Mouse (Mus musculus): ENCODE measurements at regions not wholly inside any gene's neighbourhood (a gene's known extent, or its start where the extent isn't known, plus 50 kb on each side); places are given as distances from the start of the nearest gene placed in this dataset.
A peak's percentile ranks its signal among the peaks of the same experiment; 100 is the strongest.

GRCm38 (mm10) chr1:176683146-176683545 lies 130.7 kb downstream of the Cep170 start:
- H3K9ac ChIP-seq (ENCODE audit: low read length) = no peak overlapping the region
- WGBS = 47% methylated on average over 6 of the region's 6 CpGs

GRCm38 (mm10) chr1:176681971-176682370 lies 131.9 kb downstream of the Cep170 start:
- Histone ChIP-seq H3K4me1 (ENCODE audit: control insufficient read depth in 2 of 2, insufficient read depth in 2 of 2, low read length in 2 of 2) (no peaks in the 10 kb centered on the region; a peak in 1 of 4 replicates), H3K9ac (ENCODE audit: low read length) (no peak overlapping the region), H3K36me3 (ENCODE audit: control insufficient read depth, insufficient read depth, low read length) (no peaks in the 10 kb centered on the region), H3K27ac (replicated peaks in 1 of 2; ENCODE audit: control insufficient read depth in 1 of 2, insufficient read depth in 1 of 2, low read depth in 2 of 2, low read length in 2 of 2) (no peak overlapping the region), H3K9me3 (ENCODE audit: control insufficient read depth, low read length) (no peaks in the 10 kb centered on the region; the same call in 1 of the 2 replicates), H3K27me3 (ENCODE audit: control insufficient read depth, insufficient read depth, low read length) (no peaks in the 10 kb centered on the region), H3K4me2 (ENCODE audit: low read length) (no peak overlapping the region), H3K4me3 (ENCODE audit: control insufficient read depth in 1 of 2, insufficient read depth in 1 of 2, low read depth in 1 of 2, low read length in 2 of 2) (no peak overlapping the region)
- 58% methylated on average over 8 of the region's 8 CpGs for WGBS
- no peak for ATAC-seq (ENCODE audit: insufficient number of reproducible peaks, insufficient read depth, low FRiP score, low read depth)

More at GRCm38 (mm10) chr1:176683146-176683545, 130.7 kb downstream of the Cep170 start:
- no peaks in the 10 kb centered on the region; a peak in 1 of 4 replicates for H3K4me1 ChIP-seq (ENCODE audit: control insufficient read depth in 2 of 2, insufficient read depth in 2 of 2, low read length in 2 of 2)
- H3K27me3 ChIP-seq (ENCODE audit: control insufficient read depth, insufficient read depth, low read length) = no peaks in the 10 kb centered on the region
- H3K36me3 ChIP-seq (ENCODE audit: control insufficient read depth, insufficient read depth, low read length) = no peaks in the 10 kb centered on the region
- no peak overlapping the region for H3K4me2 ChIP-seq (ENCODE audit: low read length)
- no peak for ATAC-seq (ENCODE audit: insufficient number of reproducible peaks, insufficient read depth, low FRiP score, low read depth)
- no peaks in the 10 kb centered on the region for H3K9me3 ChIP-seq (ENCODE audit: control insufficient read depth, low read length)
- H3K27ac ChIP-seq (replicated peaks in 1 of 2; ENCODE audit: control insufficient read depth in 1 of 2, insufficient read depth in 1 of 2, low read depth in 2 of 2, low read length in 2 of 2) = no peak overlapping the region
- H3K4me3 ChIP-seq (ENCODE audit: control insufficient read depth in 1 of 2, insufficient read depth in 1 of 2, low read depth in 1 of 2, low read length in 2 of 2) = no peak overlapping the region

GRCm38 (mm10) chr1:176675184-176675583 lies 138.7 kb downstream of the Cep170 start:
- H3K4me1 ChIP-seq (ENCODE audit: control insufficient read depth in 2 of 2, insufficient read depth in 2 of 2, low read length in 2 of 2) = peaks cover 4 to 5% of the 10 kb centered on the region in 2 experiments; a peak in 3 of 4 replicates
- peaks cover 3% of the 10 kb centered on the region; the same call in 1 of the 2 replicates for H3K9me3 ChIP-seq (ENCODE audit: control insufficient read depth, low read length)
- H3K4me3 ChIP-seq (ENCODE audit: control insufficient read depth in 1 of 2, insufficient read depth in 1 of 2, low read depth in 1 of 2, low read length in 2 of 2) = no peak overlapping the region
- ATAC-seq (ENCODE audit: insufficient number of reproducible peaks, insufficient read depth, low FRiP score, low read depth) = no peak
- H3K27me3 ChIP-seq (ENCODE audit: control insufficient read depth, insufficient read depth, low read length) = no peaks in the 10 kb centered on the region
- H3K4me2 ChIP-seq (ENCODE audit: low read length) = no peak overlapping the region
- peak overlapping the region in 1 of 2 experiments; percentile 27; a peak in 1 of 4 replicates for H3K27ac ChIP-seq (replicated peaks in 1 of 2; ENCODE audit: control insufficient read depth in 1 of 2, insufficient read depth in 1 of 2, low read depth in 2 of 2, low read length in 2 of 2)
- H3K36me3 ChIP-seq (ENCODE audit: control insufficient read depth, insufficient read depth, low read length) = no peaks in the 10 kb centered on the region
- no peak overlapping the region for H3K9ac ChIP-seq (ENCODE audit: low read length)

- no peak for ATAC-seq (ENCODE audit: insufficient number of reproducible peaks, insufficient read depth, low FRiP score, low read depth)
- 69% methylated on average over 3 of the region's 3 CpGs for WGBS
- no peaks in the 10 kb centered on the region for H3K36me3 ChIP-seq (ENCODE audit: control insufficient read depth, insufficient read depth, low read length)
- peaks cover 4 to 5% of the 10 kb centered on the region in 2 experiments; a peak in 3 of 4 replicates for H3K4me1 ChIP-seq (ENCODE audit: control insufficient read depth in 2 of 2, insufficient read depth in 2 of 2, low read length in 2 of 2)
- no peak overlapping the region for H3K4me3 ChIP-seq (ENCODE audit: control insufficient read depth in 1 of 2, insufficient read depth in 1 of 2, low read depth in 1 of 2, low read length in 2 of 2)
- H3K9ac ChIP-seq (ENCODE audit: low read length) = no peak overlapping the region
- H3K9me3 ChIP-seq (ENCODE audit: control insufficient read depth, low read length) = no peaks in the 10 kb centered on the region
- H3K27me3 ChIP-seq (ENCODE audit: control insufficient read depth, insufficient read depth, low read length) = no peaks in the 10 kb centered on the region
- no peak overlapping the region for H3K4me2 ChIP-seq (ENCODE audit: low read length)
- H3K27ac ChIP-seq (replicated peaks in 1 of 2; ENCODE audit: control insufficient read depth in 1 of 2, insufficient read depth in 1 of 2, low read depth in 2 of 2, low read length in 2 of 2) = no peak overlapping the region
These were observed 142.8 kb downstream of the Cep170 start for GRCm38 (mm10) chr1:176671081-176671480.

GRCm38 (mm10) chr1:176667552-176668306 lies 146.1 kb downstream of the Cep170 start:
- no peak overlapping the region for H3K9ac ChIP-seq (ENCODE audit: low read length)
- no peak overlapping the region for H3K27ac ChIP-seq (replicated peaks in 1 of 2; ENCODE audit: control insufficient read depth in 1 of 2, insufficient read depth in 1 of 2, low read depth in 2 of 2, low read length in 2 of 2)
- H3K9me3 ChIP-seq (ENCODE audit: control insufficient read depth, low read length) = no peaks in the 10 kb centered on the region
- H3K27me3 ChIP-seq (ENCODE audit: control insufficient read depth, insufficient read depth, low read length) = no peaks in the 10 kb centered on the region
- WGBS = 48% methylated on average over 8 of the region's 8 CpGs
- no peaks in the 10 kb centered on the region for H3K4me1 ChIP-seq (ENCODE audit: control insufficient read depth in 2 of 2, insufficient read depth in 2 of 2, low read length in 2 of 2)
- no peak overlapping the region for H3K4me2 ChIP-seq (ENCODE audit: low read length)
- ATAC-seq (ENCODE audit: insufficient number of reproducible peaks, insufficient read depth, low FRiP score, low read depth) = no peak
- H3K4me3 ChIP-seq (ENCODE audit: control insufficient read depth in 1 of 2, insufficient read depth in 1 of 2, low read depth in 1 of 2, low read length in 2 of 2) = no peak overlapping the region
- H3K36me3 ChIP-seq (ENCODE audit: control insufficient read depth, insufficient read depth, low read length) = no peaks in the 10 kb centered on the region

- Histone ChIP-seq H3K9ac (ENCODE audit: low read length) (no peak overlapping the region), H3K9me3 (ENCODE audit: control insufficient read depth, low read length) (no peaks in the 10 kb centered on the region), H3K4me1 (ENCODE audit: control insufficient read depth in 2 of 2, insufficient read depth in 2 of 2, low read length in 2 of 2) (no peaks in the 10 kb centered on the region), H3K27ac (replicated peaks in 1 of 2; ENCODE audit: control insufficient read depth in 1 of 2, insufficient read depth in 1 of 2, low read depth in 2 of 2, low read length in 2 of 2) (no peak overlapping the region), H3K4me3 (ENCODE audit: control insufficient read depth in 1 of 2, insufficient read depth in 1 of 2, low read depth in 1 of 2, low read length in 2 of 2) (no peak overlapping the region), H3K27me3 (ENCODE audit: control insufficient read depth, insufficient read depth, low read length) (no peaks in the 10 kb centered on the region), H3K4me2 (ENCODE audit: low read length) (no peak overlapping the region), H3K36me3 (ENCODE audit: control insufficient read depth, insufficient read depth, low read length) (no peaks in the 10 kb centered on the region)
- 91% methylated on average over 6 of the region's 6 CpGs for WGBS
- ATAC-seq (ENCODE audit: insufficient number of reproducible peaks, insufficient read depth, low FRiP score, low read depth) = no peak
These were observed 153.6 kb downstream of the Cep170 start for GRCm38 (mm10) chr1:176660286-176660685.

- Histone ChIP-seq H3K27ac (replicated peaks in 1 of 2; ENCODE audit: control insufficient read depth in 1 of 2, insufficient read depth in 1 of 2, low read depth in 2 of 2, low read length in 2 of 2) (no peak overlapping the region), H3K4me3 (ENCODE audit: control insufficient read depth in 1 of 2, insufficient read depth in 1 of 2, low read depth in 1 of 2, low read length in 2 of 2) (no peak overlapping the region), H3K4me1 (ENCODE audit: control insufficient read depth in 2 of 2, insufficient read depth in 2 of 2, low read length in 2 of 2) (no peaks in the 10 kb centered on the region), H3K9me3 (ENCODE audit: control insufficient read depth, low read length) (no peaks in the 10 kb centered on the region), H3K27me3 (ENCODE audit: control insufficient read depth, insufficient read depth, low read length) (no peaks in the 10 kb centered on the region), H3K9ac (ENCODE audit: low read length) (no peak overlapping the region), H3K4me2 (ENCODE audit: low read length) (no peak overlapping the region), H3K36me3 (ENCODE audit: control insufficient read depth, insufficient read depth, low read length) (no peaks in the 10 kb centered on the region)
- no peak for ATAC-seq (ENCODE audit: insufficient number of reproducible peaks, insufficient read depth, low FRiP score, low read depth)
These were observed 155.2 kb downstream of the Cep170 start for GRCm38 (mm10) chr1:176658639-176659038.

All from heart, embryonic 14.5 days (tissue).